Mouse (Mus musculus) midbrain, embryonic 16.5 days (tissue): ENCODE data around the gene Tex29. TPM values are rescaled to one million over a fixed set of nuclear protein-coding genes. Genes with fewer than 3 reads are reported as not detected.

Experiments used
- ATAC-seq: fragments of 200-750 bp; cut with Nextera tagmentation; 2 replicates; pipeline ENCODE4 v1.8.0; 2017; ENCODE audit warnings: moderate TSS enrichment
- H3K27ac ChIP-seq: fragments of 300-500 bp; sonication (generic); 2 replicates; pipeline ENCODE4 v1.5.1; 2014; ENCODE audit warnings: mild to moderate bottlenecking, low read length, mixed read lengths
- H3K27me3 ChIP-seq: fragments of 300-500 bp; sonication (generic); 2 replicates; pipeline ENCODE4 v1.6.1; 2014; ENCODE audit warnings: low read depth, low read length, mixed read lengths; ENCODE audit not compliant: control insufficient read depth, insufficient read depth
- H3K36me3 ChIP-seq: fragments of 300-500 bp; sonication (generic); 2 replicates; pipeline ENCODE4 v1.6.1; 2014; ENCODE audit warnings: mild to moderate bottlenecking, low read length, moderate library complexity, mixed read lengths; ENCODE audit not compliant: control insufficient read depth, insufficient read depth
- H3K4me1 ChIP-seq: fragments of 300-500 bp; sonication (generic); 2 replicates; pipeline ENCODE4 v1.6.1; 2014; ENCODE audit warnings: mild to moderate bottlenecking, low read length, mixed read lengths; ENCODE audit not compliant: control insufficient read depth, insufficient read depth
- H3K4me2 ChIP-seq: fragments of 300-500 bp; sonication (generic); 2 replicates; pipeline ENCODE4 v1.6.1; 2014; ENCODE audit warnings: mild to moderate bottlenecking, low read length, mixed read lengths
- H3K4me3 ChIP-seq: fragments of 300-500 bp; sonication (generic); 2 replicates; pipeline ENCODE4 v1.5.1; 2014; ENCODE audit warnings: low read depth, mild to moderate bottlenecking, low read length, moderate library complexity, mixed read lengths
- H3K9ac ChIP-seq: fragments of 300-500 bp; sonication (generic); 2 replicates; pipeline ENCODE4 v1.6.1; 2014; ENCODE audit warnings: low read depth, low read length, mixed read lengths
- H3K9me3 ChIP-seq: fragments of 300-500 bp; sonication (generic); replicated peaks from 2 replicates; pipeline ENCODE4 v1.6.1; 2014; ENCODE audit warnings: mild to moderate bottlenecking, low read length, mixed read lengths; ENCODE audit not compliant: control insufficient read depth, poor library complexity, severe bottlenecking
- WGBS: fragments of 180-500 bp; shearing (Covaris S2); extraction: QIAGEN DNeasy Blood & Tissue Kit; methylation state at CpG from one replicate; pipeline ENCODE4 v1.1.7; 2014; 5-methylcytosine and 5-hydroxymethylcytosine counted together
- polyA plus RNA-seq: library from polyadenylated mRNA; unstranded; fragments of >200 nt; fragmentation: Nextera tagmentation; extraction: Ambion mirVana; gene quantifications from 2 replicates; pipeline ENCODE4 v1.2.1, GENCODE M21; 2015

Tex29 gene
- polyA plus RNA-seq, 1 experiment from 2014 or later = 0.23 TPM

DNA sequence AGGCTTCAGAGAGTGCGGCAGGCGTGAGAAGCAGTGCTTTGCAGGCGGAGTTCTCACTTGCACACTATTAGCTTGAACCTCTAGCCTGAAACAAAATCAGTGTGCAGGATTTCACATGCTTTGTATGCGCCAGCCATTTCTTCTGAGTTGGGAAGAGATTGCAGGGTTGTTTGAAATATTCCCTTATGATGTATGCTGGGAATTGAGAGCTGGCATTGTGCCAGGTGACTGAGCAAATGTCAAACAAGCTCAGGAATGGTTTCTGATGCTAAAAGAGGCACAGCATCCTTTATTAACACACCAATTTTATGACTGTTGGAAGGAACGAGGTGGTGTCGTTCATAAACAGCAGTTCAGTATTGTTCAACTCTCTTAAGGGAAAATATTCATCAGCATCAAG, 34.0 kb upstream of the Tex29 start:
- Histone ChIP-seq H3K36me3 (peaks cover 26% of the 10 kb centered on the region), H3K9ac (no peak overlapping the region), H3K4me2 (no peak overlapping the region), H3K27ac (no peak overlapping the region), H3K4me1 (no peaks in the 10 kb centered on the region), H3K9me3 (no peaks in the 10 kb centered on the region), H3K4me3 (no peak overlapping the region), H3K27me3 (no peaks in the 10 kb centered on the region)
- ATAC-seq = no peak
- 80% methylated on average over 6 of the region's 6 CpGs for WGBS

DNA sequence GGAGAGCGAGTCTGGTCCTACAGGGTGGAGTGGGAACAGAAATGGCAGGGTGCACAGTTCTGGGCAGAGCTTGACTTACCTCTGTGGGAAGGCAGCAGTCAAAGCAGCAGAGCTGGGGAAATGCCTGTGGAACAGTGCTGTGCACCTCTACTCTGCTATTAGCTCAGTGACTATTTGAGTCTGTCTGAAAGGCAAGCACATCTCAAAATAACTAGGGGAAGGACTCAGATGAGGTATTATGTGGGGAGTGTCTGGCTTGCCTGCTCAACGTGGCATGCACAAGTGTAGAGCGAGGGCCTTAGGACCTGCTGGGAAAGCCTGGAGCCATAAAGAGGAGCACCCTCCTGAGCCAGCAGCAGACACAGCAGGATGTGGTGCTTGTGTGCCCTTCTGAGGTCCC, 32.9 kb upstream of the Tex29 start:
- H3K4me1 ChIP-seq = no peaks in the 10 kb centered on the region
- no peak overlapping the region for H3K4me2 ChIP-seq
- H3K9ac ChIP-seq = no peak overlapping the region
- H3K27ac ChIP-seq = no peak overlapping the region
- no peaks in the 10 kb centered on the region for H3K27me3 ChIP-seq
- H3K4me3 ChIP-seq = no peak overlapping the region
- no peak for ATAC-seq
- H3K9me3 ChIP-seq = no peaks in the 10 kb centered on the region
- 72% methylated on average over 3 of the region's 3 CpGs for WGBS
- H3K36me3 ChIP-seq = peaks cover 31% of the 10 kb centered on the region

DNA sequence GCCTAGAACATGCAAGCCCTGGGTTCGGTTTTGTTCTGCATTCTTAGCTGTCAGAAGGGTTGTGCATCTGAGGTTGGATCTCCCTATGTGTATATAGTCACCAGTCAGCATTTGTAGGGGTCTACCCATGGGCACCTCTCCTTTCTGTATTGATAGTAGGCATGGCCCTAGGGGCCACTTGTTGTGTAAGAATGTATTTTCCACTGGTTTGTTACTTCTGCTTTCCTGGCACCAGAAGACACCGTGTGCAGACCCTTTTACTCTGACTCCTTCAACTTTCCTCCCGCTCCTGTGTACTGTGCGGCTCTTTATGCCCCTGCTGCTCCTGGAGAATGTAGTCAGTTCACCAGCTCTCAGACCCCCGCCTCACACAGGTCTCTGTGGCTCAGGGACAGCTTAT, 32.2 kb upstream of the Tex29 start:
- peaks cover 34% of the 10 kb centered on the region for H3K36me3 ChIP-seq

DNA sequence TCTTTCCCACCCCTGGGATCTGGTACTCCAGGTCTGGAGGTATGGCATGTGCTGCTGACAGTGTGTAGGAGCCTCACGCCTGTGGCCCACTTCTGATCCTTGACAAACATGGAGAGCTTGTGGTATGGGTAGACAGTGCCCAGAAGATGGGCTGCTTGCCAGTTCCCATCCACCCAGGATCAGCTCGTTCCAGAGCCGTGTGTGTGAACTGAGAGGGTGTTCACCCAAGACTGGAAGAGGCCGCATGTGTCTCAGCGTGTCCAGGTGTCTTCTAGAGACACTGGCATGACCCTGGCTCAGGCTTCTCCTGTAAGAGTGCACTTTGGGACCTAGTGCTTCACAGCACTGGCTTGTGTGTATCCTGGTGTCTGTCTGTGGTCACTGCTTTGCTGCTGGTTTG, 29.8 kb upstream of the Tex29 start:
- H3K9me3 ChIP-seq = no peaks in the 10 kb centered on the region
- H3K9ac ChIP-seq = no peak overlapping the region
- H3K36me3 ChIP-seq = peaks cover 46% of the 10 kb centered on the region
- WGBS = 88% methylated on average over 5 of the region's 5 CpGs
- no peak for ATAC-seq
- no peak overlapping the region for H3K27ac ChIP-seq
- no peak overlapping the region for H3K4me2 ChIP-seq
- H3K27me3 ChIP-seq = no peaks in the 10 kb centered on the region
- no peak overlapping the region for H3K4me3 ChIP-seq
- no peaks in the 10 kb centered on the region for H3K4me1 ChIP-seq

More for the DNA sequence above, 32.2 kb upstream of the Tex29 start:
- no peaks in the 10 kb centered on the region for H3K4me1 ChIP-seq
- H3K27me3 ChIP-seq = no peaks in the 10 kb centered on the region
- no peaks in the 10 kb centered on the region for H3K9me3 ChIP-seq
- ATAC-seq = no peak
- no peak overlapping the region for H3K4me3 ChIP-seq
- H3K9ac ChIP-seq = no peak overlapping the region
- WGBS = 89% methylated on average over 5 of the region's 5 CpGs
- H3K27ac ChIP-seq = no peak overlapping the region
- no peak overlapping the region for H3K4me2 ChIP-seq

DNA sequence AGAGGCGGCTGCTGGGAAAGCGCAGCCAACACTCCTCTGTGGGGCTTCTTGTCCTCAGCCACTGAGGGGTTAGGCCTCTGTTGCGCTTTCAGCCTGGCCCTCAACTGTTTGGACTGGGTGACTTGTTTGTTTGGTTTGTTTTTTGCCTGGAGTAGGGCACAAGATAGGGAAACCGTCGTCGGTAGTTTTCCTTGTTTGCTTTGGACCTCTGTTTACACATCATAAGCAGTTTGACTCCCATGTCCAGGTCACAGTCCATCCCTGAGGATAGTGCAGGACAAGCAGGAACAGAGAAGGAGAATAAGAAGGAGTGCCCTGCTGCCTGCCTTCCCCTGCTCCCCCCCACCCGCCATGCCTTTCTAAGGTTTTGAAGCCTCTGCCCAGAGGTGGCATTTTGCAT, 26.5 kb upstream of the Tex29 start:
- H3K27me3 ChIP-seq = no peaks in the 10 kb centered on the region
- no peak for ATAC-seq
- no peaks in the 10 kb centered on the region for H3K4me1 ChIP-seq
- peaks cover 66% of the 10 kb centered on the region for H3K36me3 ChIP-seq
- H3K27ac ChIP-seq = no peak overlapping the region
- H3K9me3 ChIP-seq = no peaks in the 10 kb centered on the region
- no peak overlapping the region for H3K9ac ChIP-seq
- WGBS = 86% methylated on average over 7 of the region's 7 CpGs
- H3K4me2 ChIP-seq = no peak overlapping the region
- no peak overlapping the region for H3K4me3 ChIP-seq

DNA sequence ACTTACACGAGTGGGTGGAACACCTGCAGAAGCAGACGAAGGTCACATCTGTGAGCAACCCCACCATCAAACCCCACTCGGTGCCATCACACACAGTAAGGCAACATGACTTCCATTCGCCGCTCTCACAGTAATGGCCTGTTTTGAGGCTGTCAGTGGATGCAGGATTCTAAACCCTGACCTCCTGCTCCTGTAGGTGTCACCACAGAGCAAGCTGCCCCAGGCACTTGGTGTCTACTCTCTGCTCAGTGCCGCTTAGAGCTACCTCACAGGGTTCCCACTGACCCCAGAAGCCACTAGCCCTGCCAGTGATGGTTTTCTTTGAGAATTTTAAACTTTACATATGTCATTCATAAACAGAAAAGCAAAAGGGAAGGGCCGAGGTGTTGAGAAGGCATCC, 25.1 kb upstream of the Tex29 start:
- WGBS = 83% methylated on average over 7 of the region's 7 CpGs
- no peak overlapping the region for H3K4me3 ChIP-seq
- no peaks in the 10 kb centered on the region for H3K4me1 ChIP-seq
- H3K4me2 ChIP-seq = no peak overlapping the region
- H3K27ac ChIP-seq = no peak overlapping the region
- H3K9ac ChIP-seq = no peak overlapping the region
- H3K27me3 ChIP-seq = no peaks in the 10 kb centered on the region
- no peaks in the 10 kb centered on the region for H3K9me3 ChIP-seq
- H3K36me3 ChIP-seq = peaks cover 65% of the 10 kb centered on the region
- no peak for ATAC-seq

DNA sequence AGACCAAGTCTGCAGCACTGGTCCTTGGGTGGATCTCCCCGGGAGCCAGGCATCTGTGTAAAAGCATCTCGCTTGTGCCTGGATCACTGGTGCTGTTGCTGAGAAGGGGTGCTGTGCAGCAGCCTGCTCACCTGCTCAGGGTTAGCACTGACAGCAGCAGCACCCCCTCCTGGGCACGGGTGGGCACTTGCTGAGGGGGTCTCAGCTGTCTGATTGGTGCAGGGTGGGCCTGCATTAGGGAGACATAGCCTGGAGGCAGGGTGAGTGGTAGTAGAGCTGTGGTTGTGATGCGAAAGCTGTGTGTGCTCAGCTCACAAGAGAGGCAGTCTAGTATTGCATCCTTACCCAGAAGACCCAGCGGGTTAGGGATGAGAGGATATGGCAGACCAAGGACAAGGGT, 20.1 kb upstream of the Tex29 start:
- Histone ChIP-seq H3K27me3 (no peaks in the 10 kb centered on the region), H3K4me1 (no peaks in the 10 kb centered on the region), H3K36me3 (peaks cover 53% of the 10 kb centered on the region), H3K4me2 (no peak overlapping the region), H3K9me3 (no peaks in the 10 kb centered on the region), H3K4me3 (no peak overlapping the region), H3K27ac (no peak overlapping the region), H3K9ac (no peak overlapping the region)
- no peak for ATAC-seq
- 87% methylated on average over 5 of the region's 5 CpGs for WGBS

DNA sequence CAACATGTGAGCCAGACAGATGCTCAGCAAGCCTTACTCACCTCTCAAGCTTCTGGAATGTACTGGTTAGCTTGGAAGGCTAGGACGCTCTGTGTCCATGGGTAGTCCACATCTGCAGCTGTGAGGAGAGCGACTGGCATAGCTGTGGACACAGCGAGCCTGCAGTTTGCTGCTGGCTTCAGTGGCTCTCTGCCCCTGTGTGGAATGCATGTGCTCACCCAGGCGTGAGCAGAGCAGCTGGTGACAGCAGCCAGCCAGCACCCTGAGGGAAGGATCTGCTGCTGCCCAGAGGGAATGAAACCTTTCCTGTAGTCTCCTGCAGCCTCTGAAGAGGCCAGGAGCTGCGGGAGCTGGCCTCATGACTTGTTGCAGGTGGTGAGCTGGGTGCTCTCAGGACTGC, 19.7 kb upstream of the Tex29 start:
- no peaks in the 10 kb centered on the region for H3K27me3 ChIP-seq
- H3K4me1 ChIP-seq = no peaks in the 10 kb centered on the region
- H3K36me3 ChIP-seq = peaks cover 52% of the 10 kb centered on the region
- H3K4me3 ChIP-seq = no peak overlapping the region
- H3K9ac ChIP-seq = no peak overlapping the region
- no peaks in the 10 kb centered on the region for H3K9me3 ChIP-seq
- H3K4me2 ChIP-seq = no peak overlapping the region
- 80% methylated on average over 5 of the region's 5 CpGs for WGBS
- ATAC-seq = no peak
- no peak overlapping the region for H3K27ac ChIP-seq

DNA sequence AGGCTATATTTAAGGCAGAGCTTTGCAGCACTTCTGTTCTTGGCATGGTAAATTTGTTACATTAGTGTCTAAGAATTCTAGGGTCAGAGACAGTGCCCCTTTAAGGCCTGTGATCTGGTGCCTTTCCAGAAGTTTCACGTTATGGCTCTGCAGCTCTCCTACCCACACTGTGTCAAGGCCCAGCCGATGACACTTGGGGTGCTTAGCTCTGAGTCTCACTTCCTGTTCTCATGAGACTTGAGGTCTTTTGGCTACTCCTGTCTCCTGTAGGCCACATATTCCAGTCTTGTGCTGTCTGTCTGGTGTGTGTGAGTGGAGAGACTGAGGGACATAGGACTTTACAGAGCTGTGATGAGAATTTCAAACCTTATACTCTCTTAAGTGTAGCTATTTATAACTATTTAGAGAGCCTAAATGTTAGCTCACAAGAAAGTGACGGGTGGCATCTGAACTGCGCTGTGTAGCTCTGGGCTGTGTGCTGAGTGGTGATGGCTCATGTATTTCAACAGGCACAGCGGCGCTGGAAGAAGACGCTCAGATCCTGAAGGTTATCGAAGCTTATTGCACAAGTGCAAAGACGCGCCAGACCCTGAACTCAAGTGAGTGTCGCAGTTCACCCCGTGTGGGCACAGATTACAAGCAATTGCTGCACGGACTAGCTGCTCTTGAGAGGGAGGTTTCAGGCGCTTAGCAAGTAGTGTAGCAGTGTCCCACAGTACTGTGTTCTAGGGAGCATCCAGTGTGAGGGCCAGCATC, 18.6 kb upstream of the Tex29 start:
- 96% methylated on average over 14 of the region's 14 CpGs for WGBS
- Histone ChIP-seq H3K27ac (no peak overlapping the region), H3K9ac (no peak overlapping the region), H3K4me1 (no peaks in the 10 kb centered on the region), H3K4me3 (no peak overlapping the region), H3K4me2 (no peak overlapping the region), H3K9me3 (no peaks in the 10 kb centered on the region), H3K27me3 (no peaks in the 10 kb centered on the region), H3K36me3 (peaks cover 51% of the 10 kb centered on the region)
- ATAC-seq = no peak
